Mouse (Mus musculus): ENCODE measurements at regions not wholly inside any gene's neighbourhood (a gene's known extent, or its start where the extent isn't known, plus 50 kb on each side); places are given as distances from the start of the nearest gene placed in this dataset.

DNA sequence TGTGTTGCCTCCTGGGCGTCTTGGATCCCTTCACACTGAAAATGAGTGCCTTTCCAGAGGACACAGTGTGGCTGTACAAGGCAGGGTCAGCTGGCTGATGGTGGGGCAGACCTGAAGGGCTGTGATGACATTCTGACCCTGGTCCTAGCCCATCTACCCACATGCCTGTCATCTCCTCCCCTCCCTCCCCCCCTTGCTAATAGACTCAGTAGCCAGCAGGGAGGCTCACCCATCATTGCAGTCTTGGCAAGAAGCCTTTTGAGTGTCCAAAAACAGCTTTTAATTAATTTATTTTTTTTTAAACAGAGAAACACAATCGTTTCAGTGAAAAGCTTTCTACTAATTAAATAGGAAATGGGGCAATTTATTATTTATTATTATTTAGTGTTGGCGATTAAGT is 67.0 kb upstream of the Ssx2ip start:
- no peak for DNase-seq

DNA sequence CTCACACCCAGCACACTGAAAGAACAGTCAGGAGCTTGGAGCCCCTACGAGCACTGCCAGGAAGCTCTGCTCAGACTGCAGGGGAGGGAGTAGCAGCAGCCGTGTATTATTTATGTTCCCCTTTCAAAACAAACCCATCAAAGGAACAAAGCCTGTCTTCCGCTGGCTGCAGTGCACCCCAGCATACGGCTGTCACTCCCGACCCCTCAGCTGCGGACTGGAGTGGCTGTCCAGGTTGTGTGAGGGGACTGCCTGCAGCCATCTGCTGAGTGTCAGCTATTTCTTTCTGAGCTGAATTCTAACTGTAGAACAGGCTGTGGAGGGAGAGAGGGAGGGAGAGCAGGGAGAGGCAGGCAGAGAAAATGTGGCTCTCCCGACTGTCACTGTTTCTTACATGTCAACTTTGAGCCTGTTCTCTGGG is 66.6 kb upstream of the Ssx2ip start:
- no peak for DNase-seq

DNA sequence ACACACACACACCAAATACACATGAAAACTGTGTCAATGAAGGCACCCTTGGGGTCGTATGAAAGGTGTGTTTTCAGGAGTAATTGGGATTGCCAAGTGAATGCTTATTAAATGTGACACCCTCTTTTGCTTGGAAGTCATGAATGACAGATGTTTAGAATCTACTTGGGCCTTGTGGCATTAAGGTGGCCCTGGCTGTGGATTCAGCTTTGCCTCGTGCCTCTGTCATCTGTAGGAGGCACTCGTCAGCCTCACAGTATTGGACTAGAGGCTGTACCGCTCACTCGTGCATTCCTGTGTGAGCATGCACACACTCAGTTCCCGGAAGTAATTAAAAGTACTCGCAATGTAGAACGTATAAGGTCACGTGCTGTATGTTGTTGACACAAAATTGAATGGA is 66.0 kb upstream of the Ssx2ip start:
- no peak for DNase-seq

DNA sequence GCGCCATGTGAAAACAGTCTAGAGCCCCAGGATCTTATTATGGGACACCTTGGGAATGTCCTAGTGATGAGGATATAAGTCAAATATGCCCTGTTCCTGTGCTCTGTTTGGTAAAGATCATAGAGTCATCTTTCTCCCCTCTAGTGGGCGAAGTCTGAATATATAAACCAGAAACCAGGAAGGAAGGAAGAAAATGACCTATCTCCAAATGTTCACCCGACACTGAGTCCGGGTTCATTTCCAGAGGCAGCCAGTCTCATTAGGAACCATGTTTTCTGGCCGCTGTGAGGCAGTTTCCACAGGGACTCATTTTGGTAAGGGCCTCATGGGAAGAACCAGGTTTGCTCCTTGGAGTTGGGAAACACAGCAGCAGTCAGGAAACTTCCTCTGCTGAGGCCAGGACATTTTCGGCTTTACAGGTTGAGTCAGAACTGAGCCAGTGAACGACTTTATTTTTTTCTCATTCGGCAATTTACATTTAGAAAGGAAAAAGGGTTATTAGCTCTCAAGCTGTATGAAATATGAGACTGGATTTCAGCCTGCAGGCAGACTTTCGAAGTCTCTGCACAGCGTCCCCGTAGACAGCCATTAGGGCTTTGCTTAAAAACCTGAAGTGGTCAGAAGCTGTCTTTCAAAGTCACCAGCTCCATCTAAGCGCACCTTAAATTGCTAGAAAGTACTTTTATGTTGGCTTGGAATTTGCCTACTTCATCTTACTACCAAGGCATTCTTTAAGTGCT is 64.0 kb upstream of the Ssx2ip start:
- DNase-seq: no peak

DNA sequence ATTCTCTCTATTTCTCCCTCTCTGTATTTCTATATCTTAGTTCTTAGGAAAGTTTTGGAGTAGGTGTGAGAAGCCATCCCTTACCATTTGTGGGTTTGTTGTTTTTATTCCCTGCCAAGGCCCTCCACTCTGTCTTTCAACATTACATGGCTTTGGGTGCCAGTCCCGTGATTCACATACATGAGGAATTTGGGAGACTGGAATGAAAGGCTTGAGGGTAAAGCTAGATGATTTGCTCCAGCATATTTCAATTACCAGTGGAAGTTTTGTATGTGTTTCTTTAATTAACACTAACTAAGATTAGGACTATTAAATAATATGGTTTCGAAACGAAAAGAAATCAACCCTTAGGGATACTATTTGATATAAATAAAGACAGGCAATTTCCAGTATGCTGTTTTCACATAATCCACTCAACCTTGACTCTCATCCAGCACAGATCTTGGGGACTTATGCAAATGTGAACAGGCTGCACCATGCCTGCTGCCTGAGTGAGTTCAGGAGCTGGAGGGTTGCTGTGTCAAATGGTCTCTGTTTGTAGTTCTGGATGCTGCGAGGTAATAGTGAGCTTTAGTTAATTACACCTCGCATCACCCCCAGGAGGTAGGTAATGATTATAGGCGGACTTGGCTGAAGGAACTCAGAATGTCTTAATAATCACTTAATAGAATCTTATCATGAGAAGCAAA is 62.6 kb upstream of the Ssx2ip start:
- DNase-seq: no peak

- DNase-seq: no peak
Observed at GRCm38 (mm10) chr3:146342727-146343126, 61.7 kb upstream of the Ssx2ip start.

GRCm38 (mm10) chr3:146343649-146344401 is 60.6 kb upstream of the Ssx2ip start:
- peak; percentile 34 to 76 for DNase-seq

DNA sequence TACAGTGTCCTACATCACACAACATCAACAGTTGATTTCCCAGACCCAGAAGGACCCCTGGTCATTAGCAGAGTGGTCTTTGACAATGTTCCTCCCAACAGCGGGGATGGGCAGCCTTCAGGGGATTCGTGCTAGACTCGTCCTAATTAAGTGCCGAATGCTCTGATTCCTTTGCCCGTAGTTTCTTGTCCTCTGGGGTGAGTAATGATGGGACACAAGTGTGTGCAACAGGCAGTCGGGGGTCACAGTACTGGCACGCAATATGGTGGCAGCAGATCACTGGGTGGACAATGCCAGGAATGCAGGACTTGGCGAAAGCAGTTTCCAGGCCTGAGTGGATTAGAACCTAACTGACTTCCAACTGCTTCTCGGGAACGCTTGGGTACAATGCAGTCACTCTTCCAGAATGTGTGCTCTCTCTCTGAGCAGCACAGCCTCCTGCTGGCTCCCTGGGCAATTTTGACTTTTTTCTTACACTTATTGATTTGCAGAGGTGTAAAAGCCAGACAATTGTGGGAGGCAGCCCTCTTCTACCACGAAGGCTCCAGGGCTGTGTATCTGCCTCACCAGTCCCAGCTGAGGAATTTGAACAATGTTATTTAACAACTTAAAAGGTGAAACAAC is 59.9 kb upstream of the Ssx2ip start:
- no peak for DNase-seq

DNA sequence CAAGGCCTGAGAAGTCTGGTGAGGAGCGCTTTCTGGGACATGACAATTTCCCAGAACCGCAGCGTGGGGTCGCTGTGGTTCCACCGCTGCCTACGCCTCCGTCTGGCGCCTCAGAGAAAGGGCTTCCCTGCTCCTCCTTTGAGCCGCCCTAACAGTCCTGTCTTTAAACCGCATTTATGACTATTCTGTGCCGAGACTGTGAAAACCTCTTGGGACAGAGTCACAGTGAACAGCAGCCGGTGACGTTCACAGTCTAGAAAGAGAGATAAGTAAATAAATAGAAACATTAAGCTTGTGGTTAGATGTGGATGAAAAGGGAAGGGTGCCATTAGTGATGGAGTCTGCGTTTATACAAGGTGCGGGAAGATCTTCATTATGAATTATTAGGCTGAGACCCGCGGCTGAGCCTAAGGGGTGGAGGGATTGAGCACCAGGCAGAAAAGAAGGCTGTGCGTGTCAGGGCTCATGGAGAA is 59.1 kb upstream of the Ssx2ip start:
- peak; percentile 53 to 62 for DNase-seq

- no peak for DNase-seq
Observed at GRCm38 (mm10) chr3:146345946-146346345, 58.5 kb upstream of the Ssx2ip start.

DNA sequence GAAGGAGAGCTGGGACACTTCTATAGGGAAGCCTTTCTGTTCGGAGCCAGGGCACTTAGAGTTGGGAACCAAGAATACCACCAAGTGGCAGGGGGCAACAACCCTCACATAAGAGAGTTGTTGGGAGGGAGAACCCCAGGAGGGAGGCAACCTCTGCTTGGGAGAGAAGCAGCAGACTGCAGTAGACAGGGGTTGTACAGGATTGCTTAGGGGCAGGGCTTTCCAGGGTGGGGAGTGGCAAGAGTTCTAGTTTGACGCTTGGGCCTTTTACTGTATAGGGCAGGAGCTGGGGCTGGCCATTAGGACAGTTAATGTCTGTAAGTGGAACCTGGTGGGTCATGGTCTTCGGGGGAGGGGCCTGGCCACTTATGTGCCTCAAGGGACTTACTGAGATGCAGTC is 57.1 kb upstream of the Ssx2ip start:
- no peak for DNase-seq

- DNase-seq: no peak
Observed at GRCm38 (mm10) chr3:146348921-146349320, 55.5 kb upstream of the Ssx2ip start.

- no peak for DNase-seq
Observed at GRCm38 (mm10) chr3:146349393-146349792, 55.0 kb upstream of the Ssx2ip start.

GRCm38 (mm10) chr3:146350126-146350525 is 54.3 kb upstream of the Ssx2ip start:
- no peak for DNase-seq

DNA sequence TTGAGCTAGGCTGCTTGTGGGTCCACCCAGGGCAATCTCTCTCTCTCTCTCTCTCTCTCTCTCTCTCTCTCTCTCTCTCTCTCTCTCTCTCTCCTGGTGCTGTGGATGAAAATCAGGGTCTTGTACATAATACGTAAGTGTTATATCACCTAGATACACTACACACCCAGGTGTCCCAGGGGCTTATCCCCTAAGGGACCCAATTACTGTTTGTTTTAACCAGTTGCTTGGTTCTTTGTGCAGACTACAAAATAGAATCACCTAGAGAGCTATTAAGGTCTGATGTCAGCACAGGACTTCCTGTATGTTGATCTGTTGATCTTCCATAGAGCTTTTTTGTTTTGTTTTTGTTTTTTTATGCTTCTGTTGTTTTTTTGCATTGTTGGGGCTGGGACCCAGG is 53.0 kb upstream of the Ssx2ip start:
- no peak for DNase-seq

- peak; percentile 25 to 45 for DNase-seq
Observed at GRCm38 (mm10) chr3:146352187-146352586, 52.3 kb upstream of the Ssx2ip start.

DNA sequence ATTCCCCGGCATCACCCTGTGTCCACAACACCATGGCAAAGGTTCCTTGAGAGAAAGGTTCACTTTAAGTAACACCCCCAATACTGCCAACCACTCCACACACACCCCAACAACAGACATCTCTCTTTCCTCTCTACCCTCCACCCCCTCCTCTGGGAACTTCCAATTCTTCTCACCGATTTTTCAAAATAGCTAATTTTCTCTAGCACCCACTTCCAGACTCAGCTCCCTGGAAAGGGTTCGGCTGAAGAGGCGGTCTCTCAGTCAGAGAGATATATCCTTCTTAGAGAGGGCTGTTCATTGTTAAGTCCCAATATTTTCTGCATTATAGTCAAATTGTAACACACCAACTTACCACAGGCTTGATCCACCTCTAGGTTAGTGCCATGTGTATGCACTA is 50.5 kb upstream of the Ssx2ip start:
- DNase-seq: no peak

Data from heart, adult 18-20 months (tissue).